Mouse (Mus musculus) cortical plate, adult 2 months (tissue): ENCODE measurements at regions not wholly inside any gene's neighbourhood (a gene's known extent, or its start where the extent isn't known, plus 50 kb on each side); places are given as distances from the start of the nearest gene placed in this dataset.

ENCODE experiments used
- CTCF ChIP-seq: fragments of 200-500 bp; IDR thresholded peaks from 2 replicates; pipeline ENCODE4 v1.5.1; 2011; ENCODE audit warnings: mild to moderate bottlenecking, control low read depth, low read length; ENCODE audit not compliant: insufficient read depth; ENCODE audit errors: extremely low read depth
- POLR2A ChIP-seq: fragments of 200-500 bp; IDR thresholded peaks from 2 replicates; pipeline ENCODE4 v1.6.1; 2011; ENCODE audit warnings: mild to moderate bottlenecking, low read length, control low read depth; ENCODE audit not compliant: insufficient read depth; ENCODE audit errors: extremely low read depth

DNA sequence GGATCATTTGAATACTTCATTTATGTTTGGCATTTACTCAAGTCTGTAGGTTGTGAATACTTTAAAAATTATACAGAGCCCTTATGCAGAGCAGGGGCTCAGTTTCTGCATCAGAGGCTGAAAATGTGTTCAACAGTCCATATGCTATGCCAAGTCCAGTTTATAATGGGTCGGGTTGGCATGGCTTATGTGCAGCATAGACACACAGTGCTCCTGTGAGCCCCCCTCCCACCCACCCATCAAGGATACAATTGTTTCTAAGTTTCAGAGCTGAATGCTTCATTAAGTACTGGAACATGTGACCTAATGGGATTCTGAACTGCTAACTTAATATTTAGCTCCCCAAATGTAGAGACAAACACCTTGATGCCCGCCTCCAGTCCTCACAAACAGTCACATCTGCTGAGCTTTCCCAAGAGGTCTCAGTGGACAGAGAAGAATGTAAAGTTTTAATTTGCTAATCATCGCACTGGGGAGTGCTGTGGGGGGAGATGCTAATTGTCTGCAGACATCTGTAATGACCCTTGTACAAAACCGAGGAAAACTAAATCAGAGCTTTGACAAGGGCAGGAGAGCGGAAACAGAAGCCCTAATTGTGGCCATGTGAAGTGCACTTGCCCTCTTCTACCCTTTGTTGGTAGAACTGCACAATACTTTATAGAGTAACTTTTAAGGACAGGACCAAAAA, 937.4 kb downstream of the Tmem182 start:
- TF ChIP-seq POLR2A (no peak), CTCF (no peak)
